In the genomic region with DNA sequence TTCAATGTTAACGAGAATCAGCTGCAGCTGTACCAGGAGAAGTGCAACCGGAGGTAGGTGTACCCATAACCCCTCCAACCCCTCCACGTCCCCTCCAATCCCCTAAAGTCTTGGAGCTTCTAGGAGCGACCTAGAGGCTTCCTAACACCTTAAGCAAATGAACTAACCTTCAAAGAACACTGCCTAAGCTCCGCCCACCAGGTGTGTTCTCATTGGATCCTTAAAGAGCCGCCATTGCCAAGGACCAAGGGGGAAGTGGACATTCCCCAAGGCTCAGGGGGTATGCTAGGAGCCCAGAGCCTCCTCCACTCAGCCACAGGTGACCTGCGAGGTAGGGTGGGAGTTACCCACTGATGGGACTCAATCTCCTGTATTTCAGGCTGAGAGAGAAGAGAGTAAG, we compare ENCODE assay signal across 27 mouse cellular contexts. TPM values are rescaled to one million over a fixed set of nuclear protein-coding genes. Genes with fewer than 3 reads are reported as not detected.
DNase-seq lines count a peak whose midpoint lies in the region; ATAC-seq and TF ChIP-seq lines count a peak whose summit lies in the region.
"Had no signal": no experiment of that assay in that cellular context is flagged by ENCODE, and none has a peak within 500 bp of the region (broad histone marks: within the 10 kb centered on the region; RNA-seq: fewer than 3 reads in every experiment).

No protein-coding gene starts in this region.

- H3K4me3 ChIP-seq in testis, adult 2 months (ENCODE audit: control insufficient read depth, low read depth, low read length), result peak overlapping the region; percentile 70
- H3K4me3 ChIP-seq in hindbrain, postnatal 0 days (ENCODE audit: low read length), result no peak overlapping the region
- H3K4me3 ChIP-seq: embryonic facial prominence, embryonic 13.5 days; embryonic facial prominence, embryonic 15.5 days; erythroblast, embryonic 14.5 days; forebrain, embryonic 10.5 days; forebrain, embryonic 12.5 days had no signal

- peaks cover 8% of the 10 kb centered on the region for H3K4me1 ChIP-seq in testis, adult 2 months (ENCODE audit: control insufficient read depth, insufficient read depth, low read length)
- no peaks in the 10 kb centered on the region for H3K4me1 ChIP-seq in hindbrain, postnatal 0 days (ENCODE audit: insufficient read depth, low read length)
- H3K4me1 ChIP-seq: embryonic facial prominence, embryonic 13.5 days; embryonic facial prominence, embryonic 15.5 days; forebrain, embryonic 10.5 days; forebrain, embryonic 12.5 days had no signal

- 89% methylated on average over 7 of the region's 7 CpGs for WGBS in hindbrain, postnatal 0 days

- no peak overlapping the region; the same call in 1 of the 2 replicates for H3K27ac ChIP-seq in testis, adult 2 months (ENCODE audit: control insufficient read depth, insufficient read depth, low read depth, low read length)
- H3K27ac ChIP-seq in hindbrain, postnatal 0 days, result no peak overlapping the region
- H3K27ac ChIP-seq: embryonic facial prominence, embryonic 13.5 days; embryonic facial prominence, embryonic 15.5 days; forebrain, embryonic 10.5 days; forebrain, embryonic 12.5 days had no signal

- no peaks in the 10 kb centered on the region for H3K9me3 ChIP-seq in hindbrain, postnatal 0 days (ENCODE audit: low read length)
- H3K9me3 ChIP-seq: embryonic facial prominence, embryonic 13.5 days; embryonic facial prominence, embryonic 15.5 days had no signal

- ATAC-seq in hindbrain, postnatal 0 days, result no peak
- ATAC-seq: activated CD4-positive, CD25-positive, alpha-beta regulatory T cell, adult 4 months; CD4-positive, CD25-positive, alpha-beta regulatory T cell, adult 4 months; forebrain, embryonic 14.5 days; forebrain, embryonic 16.5 days; Patski had no signal

- H3K36me3 ChIP-seq in testis, adult 2 months (ENCODE audit: control insufficient read depth, insufficient read depth, low read length), result no peaks in the 10 kb centered on the region
- H3K36me3 ChIP-seq in hindbrain, postnatal 0 days (ENCODE audit: insufficient read depth, low read length), result no peaks in the 10 kb centered on the region
- H3K36me3 ChIP-seq: embryonic facial prominence, embryonic 13.5 days; embryonic facial prominence, embryonic 15.5 days; forebrain, embryonic 10.5 days; forebrain, embryonic 12.5 days; G1E had no signal

- H3K4me2 ChIP-seq in hindbrain, postnatal 0 days (ENCODE audit: low read depth, low read length), result no peak overlapping the region
- H3K4me2 ChIP-seq: embryonic facial prominence, embryonic 13.5 days; embryonic facial prominence, embryonic 15.5 days; forebrain, embryonic 12.5 days had no signal

- no peak for TF ChIP-seq POLR2A in testis, adult 2 months (IDR thresholded peaks at IDR 0.05; ENCODE audit: control insufficient read depth, low read depth, low read length)

- no peak for TF ChIP-seq CTCF in testis, adult 2 months (IDR thresholded peaks at IDR 0.05; ENCODE audit: control insufficient read depth, insufficient read depth, insufficient replicate concordance, low read depth, low read length)
- TF ChIP-seq CTCF in hindbrain, postnatal 0 days (IDR thresholded peaks at IDR 0.05; ENCODE audit: low read depth), result no peak

- H3K27me3 ChIP-seq in testis, adult 2 months (ENCODE audit: control insufficient read depth, insufficient read depth, low read length), result no peaks in the 10 kb centered on the region
- H3K27me3 ChIP-seq in hindbrain, postnatal 0 days (ENCODE audit: insufficient read depth, low read length), result no peaks in the 10 kb centered on the region
- H3K27me3 ChIP-seq: CH12.LX; embryonic facial prominence, embryonic 13.5 days; embryonic facial prominence, embryonic 15.5 days; forebrain, embryonic 12.5 days; Patski had no signal

- H3K9ac ChIP-seq in hindbrain, postnatal 0 days (replicated peaks; ENCODE audit: low read length), result no peak overlapping the region
- H3K9ac ChIP-seq: embryonic facial prominence, embryonic 13.5 days; embryonic facial prominence, embryonic 15.5 days; forebrain, embryonic 12.5 days had no signal

- no peak for DNase-seq in testis, postnatal 14 days (ENCODE audit: low spot score)
- DNase-seq in R1 (ENCODE audit: low read depth, low spot score), result peak; percentile 78
- no peak for DNase-seq in hindbrain, postnatal 0 days (ENCODE audit: low spot score)
- DNase-seq in embryo, embryonic 10.5 days (ENCODE audit: low spot score), result no peak
- DNase-seq: adrenal gland, adult 8-10 months; adrenal gland, postnatal 14 days; adrenal gland, postnatal 36 days; B cell, adult 2 months; cerebellum, adult 11-12 months; cerebellum, adult 2 months; cerebellum, adult 9-10 months; cerebellum, postnatal 10 days; cerebellum, postnatal 25 days; embryo, embryonic 11 days had no signal

RNA-seq across cellular contexts. Expression of gene Sdr42e1, which starts 39.1 kb away (rescaled TPM):
- 3.6 TPM in 2 replicates for polyA plus RNA-seq in testis, adult 2 months (2012; rRNA removed)
- 5.1 and 9.4 TPM in 2 replicates for total RNA-seq in hindbrain, postnatal 0 days (2014; rRNA removed)
- polyA plus RNA-seq in hindbrain, postnatal 0 days (2015; fragmentation: Nextera tagmentation; extraction: Ambion mirVana), result 2.6 and 2.8 TPM in 2 replicates
- polyA plus RNA-seq: erythroblast, embryonic 14.5 days; G1E had no signal
